Mouse (Mus musculus): ENCODE data around the gene D16Ertd472e.
"Not testable (repeated sequence)": the region's sequence is repeated elsewhere in the genome, so short reads cannot be mapped to it uniquely, and the experiment has no call there.

The D16Ertd472e gene

DNA sequence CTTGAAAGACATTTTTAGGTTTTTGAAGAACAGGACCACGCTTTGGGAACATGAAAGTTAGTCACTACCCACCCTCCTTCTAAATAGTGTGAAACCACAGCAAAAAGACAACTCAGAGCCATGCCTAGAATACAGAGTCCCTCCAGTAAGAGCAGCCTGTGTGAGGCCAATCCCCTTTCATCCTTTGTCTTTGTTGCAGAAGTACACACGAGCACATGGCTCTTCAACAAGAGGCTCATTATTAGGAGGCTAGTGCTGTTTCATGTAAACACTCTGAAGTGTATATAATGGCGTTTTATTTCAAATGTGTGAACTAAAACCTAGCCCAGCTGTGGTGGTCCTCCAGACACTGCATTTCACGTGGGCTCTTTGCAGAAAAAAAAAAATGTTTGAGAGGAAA is 3.5 kb downstream of the D16Ertd472e start:
- no peak for DNase-seq (ENCODE audit: low spot score)

DNA sequence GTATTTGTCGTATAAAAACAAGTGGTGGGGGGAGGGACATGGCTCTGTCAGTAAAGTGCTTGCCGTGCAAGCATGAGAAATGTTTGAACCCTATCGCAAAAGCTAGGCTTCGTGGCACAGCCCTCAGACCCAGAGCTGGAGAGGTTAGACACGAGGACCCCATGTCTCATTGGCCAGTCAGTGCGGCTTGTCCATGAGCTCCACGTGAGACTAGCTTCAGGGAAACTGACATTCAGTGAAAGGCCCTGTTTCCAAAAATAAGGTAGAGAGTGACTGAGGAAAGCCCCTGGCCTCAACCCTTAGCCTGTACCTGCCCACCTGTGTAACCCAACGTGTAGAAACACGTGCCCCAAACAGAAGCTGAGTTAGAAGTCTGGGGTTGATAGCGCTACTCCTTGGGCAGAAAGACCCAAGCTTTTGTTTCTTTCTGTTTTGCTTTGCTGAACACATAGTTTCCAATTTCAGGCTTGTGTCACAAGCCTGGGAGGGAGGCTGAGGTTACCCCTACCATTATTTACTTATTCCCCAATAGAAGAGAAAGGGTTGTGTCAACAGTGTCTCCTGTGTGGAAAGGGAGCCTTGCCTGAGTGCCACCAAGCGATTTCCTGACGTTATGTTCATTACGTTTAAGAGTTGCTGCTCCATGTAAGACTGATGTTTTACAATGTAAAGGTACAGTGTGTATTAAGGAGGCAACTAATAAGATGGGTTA is 12.2 kb downstream of the D16Ertd472e start:
- no peak for DNase-seq (ENCODE audit: low spot score)

DNA sequence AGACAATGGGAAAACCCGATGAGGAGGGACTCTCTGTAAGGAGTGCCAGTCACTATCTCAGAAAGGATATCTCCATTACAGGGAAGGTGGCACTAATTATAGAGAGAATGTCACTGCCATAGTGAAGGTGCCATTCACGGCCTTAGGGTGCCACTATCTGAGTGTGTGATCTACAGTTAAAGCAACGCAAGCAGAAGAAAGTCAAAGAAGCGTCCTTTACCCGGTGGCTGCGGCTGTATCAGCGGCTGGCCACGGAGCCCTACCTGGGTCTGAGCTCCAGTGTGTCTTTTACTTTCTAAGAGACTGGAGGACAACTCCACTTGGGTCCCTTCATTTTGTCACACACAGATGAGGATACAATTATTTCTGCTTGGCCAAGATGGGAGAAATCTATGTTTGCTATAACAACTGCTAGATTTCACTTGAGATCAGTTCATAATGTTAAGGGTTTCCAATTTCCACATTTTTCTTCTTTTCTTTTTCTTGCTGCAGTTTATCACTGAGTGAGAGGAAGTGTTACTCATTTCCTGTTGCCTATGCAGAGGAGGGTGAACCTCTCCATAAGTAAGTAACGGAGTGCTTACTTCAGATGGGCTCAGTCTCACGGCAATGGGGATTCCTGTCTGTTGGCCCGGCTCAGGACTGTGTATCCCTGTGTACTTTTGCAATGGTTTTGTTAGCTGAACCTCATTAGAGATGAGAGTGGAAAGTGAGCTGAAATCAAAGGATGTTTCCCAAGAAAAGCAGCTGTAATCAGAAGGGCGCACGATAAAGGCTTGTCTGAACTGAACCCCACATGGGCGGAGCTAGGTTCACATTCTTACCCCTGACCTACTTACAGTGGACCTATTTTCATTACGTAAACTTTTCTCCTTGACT is 13.2 kb downstream of the D16Ertd472e start:
- DNase-seq (ENCODE audit: low spot score): peak; percentile 23

DNA sequence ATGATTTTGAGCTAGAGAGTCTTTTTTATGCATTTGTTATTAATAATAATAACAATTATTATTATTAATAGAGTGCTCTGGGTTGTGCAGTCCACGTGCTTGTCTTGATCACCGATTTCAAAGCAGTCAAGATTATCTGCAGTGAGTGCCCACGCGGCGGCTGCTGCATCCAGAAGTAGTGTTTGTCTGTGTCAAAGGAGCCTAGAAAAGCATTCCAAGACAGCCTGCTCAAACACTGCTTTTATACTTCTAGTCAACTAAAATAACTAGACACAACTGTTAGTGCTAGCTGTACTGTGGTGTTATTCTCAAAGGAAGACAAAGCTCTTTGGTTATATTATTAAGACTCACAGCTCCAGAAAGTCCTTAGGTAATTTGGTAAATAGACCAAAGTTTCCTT is 15.9 kb downstream of the D16Ertd472e start:
- DNase-seq (ENCODE audit: low spot score): no peak

DNA sequence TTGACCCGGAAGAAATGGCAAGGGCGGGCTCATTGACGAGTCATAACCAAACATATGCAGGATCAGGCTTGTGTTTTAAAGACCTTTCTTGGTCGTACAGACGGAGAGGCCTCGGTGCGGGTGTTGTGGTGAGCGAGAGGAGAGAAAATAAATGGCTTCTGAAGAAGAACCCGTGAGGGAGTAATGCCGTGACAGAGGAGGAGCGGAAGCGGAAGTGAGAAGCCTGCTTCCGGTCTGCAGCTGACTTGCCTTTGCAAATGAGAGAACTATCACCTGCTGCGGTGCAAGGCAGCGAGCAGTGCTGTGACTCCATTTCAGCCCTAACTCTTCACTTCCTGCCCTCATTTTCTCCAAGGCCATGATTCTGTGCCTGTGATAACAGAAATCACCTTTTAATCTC is 16.4 kb downstream of the D16Ertd472e start:
- no peak for DNase-seq (ENCODE audit: low spot score)

DNA sequence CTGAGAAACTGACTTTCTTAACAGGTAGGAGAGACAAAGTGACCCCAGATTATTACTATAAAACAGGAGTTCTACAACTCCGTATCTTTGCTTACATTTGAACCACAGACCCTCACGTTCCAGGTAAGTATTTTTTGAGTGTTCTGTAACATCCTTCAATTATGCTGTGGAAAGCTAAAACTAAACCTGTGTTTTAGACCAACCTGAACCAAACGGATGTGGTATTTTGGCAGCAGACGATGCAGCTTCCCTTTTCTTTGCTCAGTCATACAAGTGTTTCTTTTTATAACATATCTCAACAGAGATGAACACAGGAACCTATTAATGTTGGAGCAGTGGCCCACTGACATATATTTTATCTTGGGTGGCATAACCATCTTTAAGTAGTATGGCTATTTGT is 18.9 kb downstream of the D16Ertd472e start:
- no peak for DNase-seq (ENCODE audit: low spot score)

DNA sequence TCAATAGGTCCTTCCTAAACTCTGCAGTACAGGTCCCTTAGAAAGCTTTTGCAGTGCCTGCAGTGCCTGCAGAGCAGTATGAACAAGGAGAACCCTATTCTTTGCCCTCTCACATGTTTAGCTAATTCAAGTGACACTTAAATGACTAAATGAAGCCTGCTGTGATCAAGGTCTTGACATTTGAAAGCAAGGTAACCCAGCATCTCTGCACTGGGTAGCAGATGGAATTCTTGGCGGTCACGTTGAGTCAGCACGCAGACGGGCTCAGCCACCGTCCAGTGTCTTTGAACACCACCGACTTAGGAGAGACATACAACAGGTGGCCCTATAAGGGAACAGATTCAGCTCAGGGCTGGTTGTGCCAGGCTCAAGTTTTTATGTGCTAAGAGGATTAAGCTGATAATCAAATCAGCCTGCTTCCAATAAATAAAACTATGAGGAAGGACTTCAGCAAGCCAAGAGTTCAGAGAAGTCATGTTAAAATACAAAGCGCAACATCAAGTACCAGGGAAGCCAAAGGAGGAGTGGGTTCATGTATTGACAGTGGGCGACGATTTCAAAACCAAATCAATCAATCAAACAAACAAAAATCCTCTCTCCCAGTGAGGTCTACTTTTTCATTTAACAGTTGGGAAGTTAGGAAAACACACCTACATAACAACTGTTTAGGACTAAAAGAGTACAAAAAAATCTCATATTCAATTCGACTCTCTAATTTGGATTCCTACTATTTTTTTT is 21.4 kb downstream of the D16Ertd472e start:
- DNase-seq (ENCODE audit: low spot score): no peak

DNA sequence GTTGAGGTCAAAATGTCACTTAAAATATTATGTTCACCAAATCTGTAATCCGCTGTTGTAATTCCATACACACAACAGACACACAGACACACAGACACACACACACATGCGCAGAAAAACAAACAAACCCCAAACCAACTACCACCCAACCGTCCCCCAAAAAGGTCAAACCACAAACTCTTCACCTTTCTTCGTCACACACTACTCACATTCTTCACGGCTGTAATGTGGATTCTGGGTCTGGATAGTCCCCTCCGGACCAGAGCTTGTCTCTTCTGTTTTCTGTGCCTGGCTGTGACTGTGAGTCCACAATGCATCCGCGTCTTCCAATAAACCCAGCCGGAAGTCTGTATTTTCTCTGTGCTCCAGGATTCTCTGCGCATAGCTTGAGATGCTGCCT is 29.1 kb downstream of the D16Ertd472e start:
- no peak for DNase-seq (ENCODE audit: low spot score)

DNA sequence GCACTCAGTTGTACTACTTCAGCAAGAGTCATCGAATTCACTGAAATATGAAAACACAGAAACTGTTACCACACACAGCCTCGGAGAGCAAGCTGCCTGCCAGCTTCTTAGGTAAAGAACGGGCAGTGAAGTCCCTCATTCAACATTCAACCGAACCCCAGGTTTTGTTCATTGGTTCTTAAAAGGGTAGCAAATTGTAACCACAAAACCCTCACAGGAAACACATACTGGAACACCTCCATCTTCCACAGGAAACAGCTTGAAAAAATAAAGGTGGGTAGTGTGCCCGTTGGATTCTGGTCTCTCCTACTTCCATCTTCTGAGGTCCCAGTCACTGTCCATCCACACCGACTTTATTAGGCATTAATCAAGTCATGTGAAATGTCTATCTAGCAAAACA is 30.0 kb downstream of the D16Ertd472e start:
- DNase-seq (ENCODE audit: low spot score): no peak

DNA sequence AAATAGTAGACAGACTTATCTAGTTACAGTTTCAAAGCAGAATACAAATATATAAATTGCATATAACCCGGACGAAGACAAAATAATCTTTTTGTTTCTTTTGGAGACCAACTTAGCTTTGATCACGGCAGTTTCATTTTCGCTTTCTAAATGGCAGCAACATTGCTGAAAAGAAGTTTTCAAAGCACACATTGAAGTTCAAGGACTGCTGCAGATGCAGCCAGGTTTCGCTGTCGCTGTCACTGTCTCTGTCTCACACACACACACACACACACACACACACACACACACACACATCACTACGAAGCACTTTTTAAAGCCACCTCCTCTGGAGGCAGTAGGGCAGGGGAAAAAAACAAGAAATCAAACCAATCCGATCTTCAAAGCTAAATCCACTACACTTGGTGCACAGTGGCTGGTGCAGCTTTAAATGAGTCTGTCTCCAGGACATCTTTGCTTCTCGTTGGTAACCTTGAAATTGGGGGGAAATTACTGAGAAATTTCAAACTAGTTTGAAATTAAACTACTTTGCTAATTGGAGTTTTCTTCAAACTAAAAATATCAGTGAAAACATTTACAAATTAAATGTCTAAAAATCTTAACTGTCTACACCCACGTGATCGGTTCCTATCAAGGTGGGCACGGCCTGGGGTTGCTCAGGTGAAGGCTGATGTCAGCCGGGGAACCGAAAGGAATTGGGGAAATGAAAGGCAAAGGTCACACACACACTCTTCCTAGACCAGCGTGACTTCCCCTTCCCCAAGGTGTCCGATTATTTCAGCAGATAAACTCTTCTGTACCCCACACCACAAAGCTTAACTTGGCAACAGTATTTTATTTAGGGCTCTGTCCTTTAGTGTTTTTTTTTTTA is 35.9 kb downstream of the D16Ertd472e start:
- no peak for DNase-seq (ENCODE audit: low spot score)

DNA sequence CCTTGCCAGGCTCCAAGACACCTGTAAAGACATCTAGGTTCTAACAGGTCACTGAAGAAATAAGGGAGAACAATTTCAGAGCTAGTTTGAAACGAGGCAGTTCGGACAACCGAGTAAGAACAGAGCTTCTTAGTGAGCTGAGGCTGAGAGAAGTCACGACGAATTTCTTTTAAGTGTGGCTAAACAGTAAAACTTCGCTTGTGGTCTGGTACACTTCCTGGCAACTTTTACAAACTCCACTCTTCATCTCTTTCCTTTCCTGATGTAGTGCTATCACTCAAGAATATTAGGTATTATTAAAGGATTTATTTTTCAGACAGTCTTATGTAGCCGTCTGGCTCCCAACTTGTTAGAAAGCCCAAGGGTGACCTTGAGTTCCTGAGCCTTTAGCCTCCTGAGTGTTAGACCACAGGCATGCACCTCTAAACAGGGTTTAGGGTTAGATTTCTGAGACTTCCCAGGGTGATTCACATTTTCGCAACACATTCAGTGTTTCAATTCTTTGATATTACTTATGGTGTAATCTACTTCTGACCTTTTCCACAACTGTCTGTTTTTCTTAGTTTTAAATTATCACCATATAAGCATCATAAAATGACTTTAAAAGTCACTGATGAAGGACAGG is 38.6 kb downstream of the D16Ertd472e start:
- no peak for DNase-seq (ENCODE audit: low spot score)

DNA sequence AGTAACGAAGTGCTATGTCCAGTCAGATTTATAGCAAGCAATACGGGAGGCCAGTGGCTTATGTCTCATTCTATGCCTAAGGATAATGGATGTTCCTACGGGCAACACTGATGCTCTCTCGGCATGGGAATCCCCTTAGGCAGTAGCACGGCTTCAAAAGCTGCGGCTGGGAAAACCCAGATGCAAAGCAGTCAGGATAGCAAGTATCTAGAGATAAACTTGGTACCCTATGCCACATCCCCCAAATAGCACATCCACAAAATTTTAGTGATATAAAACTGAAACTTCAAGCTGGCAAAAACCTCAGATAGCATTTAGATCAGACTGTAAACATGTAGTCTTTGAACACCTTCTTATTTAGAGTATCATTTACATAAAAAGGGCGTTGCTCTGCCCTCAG is 39.2 kb downstream of the D16Ertd472e start:
- no peak for DNase-seq (ENCODE audit: low spot score)

DNA sequence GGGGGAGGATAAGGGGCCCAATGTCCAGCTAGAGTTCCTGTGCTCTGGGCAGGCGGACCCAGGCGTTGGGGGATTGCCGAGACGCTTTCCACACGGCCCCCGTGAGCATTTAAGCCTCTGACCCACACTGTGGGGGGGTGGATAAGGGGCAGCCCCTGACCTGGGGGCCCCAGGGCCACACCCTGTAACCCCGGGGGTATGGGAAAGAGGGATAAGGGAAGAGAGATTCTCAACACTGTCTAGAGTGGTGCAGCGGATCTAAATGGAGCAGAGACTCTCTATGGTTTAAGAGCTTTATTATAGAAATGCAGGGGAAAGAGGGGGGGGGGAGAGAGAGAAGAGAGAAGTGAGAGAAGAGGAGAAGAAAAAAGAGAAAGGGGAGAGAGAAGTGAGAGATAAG is 42.0 kb downstream of the D16Ertd472e start:
- DNase-seq (ENCODE audit: low spot score): no peak

DNA sequence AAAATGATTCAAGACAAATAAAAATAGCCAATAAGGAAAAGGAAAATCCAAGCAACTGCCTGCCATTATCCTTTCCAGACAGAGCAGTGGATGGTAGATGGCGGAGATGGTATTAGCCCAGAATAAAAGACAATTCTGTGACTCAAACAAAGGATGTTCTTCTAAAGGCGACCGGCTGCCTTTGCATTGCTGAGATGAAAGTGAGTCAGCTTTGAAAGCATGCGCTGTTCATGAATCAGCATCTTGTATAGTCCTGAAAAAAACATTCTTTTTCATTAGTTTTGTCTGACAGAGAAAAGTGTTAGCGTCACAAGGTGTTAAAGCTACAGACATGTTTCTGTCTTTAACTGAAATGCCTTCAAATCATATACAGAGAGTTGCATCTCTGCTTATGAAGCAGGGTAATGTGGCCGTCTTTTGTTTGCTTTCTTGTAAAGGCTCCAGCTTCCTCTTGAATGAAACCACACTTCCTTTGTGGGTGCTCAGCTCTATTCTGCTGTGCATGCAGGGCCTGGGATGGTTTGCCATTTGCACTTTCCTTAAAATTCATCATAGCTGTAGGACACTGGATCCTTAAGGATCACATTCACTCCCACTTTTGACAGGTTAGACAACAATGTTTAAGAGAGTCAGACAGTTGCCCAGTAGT is 44.4 kb downstream of the D16Ertd472e start:
- no peak for DNase-seq (ENCODE audit: low spot score)

DNA sequence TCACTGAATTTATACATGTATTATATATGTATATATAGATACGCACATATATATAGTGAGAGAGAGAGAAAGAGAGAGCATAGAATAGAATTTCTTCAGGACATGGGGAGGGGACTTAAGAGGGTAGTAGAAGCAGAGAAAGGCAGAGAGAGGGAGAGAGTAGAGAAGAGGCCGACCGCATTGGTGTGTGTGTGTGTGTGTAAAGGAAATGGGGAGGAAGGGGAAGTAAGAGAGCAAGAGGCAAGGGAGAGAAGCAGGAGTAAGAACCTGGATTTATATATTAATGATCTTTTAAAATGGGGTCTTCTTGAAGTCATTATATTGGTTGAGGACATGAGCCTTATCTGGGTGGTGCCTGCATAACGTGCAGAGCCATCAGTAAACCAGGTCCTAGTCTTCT is 53.5 kb downstream of the D16Ertd472e start:
- no peak for DNase-seq (ENCODE audit: low spot score)

DNA sequence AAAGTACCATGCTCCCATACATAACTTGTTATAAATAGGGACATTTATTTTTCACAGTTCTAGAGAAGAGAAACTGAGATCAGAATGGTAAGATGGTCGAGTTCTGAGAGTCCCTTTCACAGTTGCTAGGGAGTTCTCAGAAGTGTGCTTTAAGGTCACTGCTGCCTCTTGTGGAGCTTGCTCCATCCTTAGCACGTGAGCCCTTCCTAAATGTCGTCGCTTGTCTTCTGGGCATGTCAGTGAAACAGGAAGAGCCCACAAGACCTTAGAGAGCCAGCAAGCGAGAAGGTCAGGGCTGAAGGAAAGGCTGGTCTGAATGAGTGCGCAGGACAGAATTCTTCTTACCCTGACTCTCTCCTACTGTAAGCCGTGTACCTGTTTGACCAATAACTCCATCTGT is 57.8 kb downstream of the D16Ertd472e start:
- no peak for DNase-seq (ENCODE audit: low spot score)

DNA sequence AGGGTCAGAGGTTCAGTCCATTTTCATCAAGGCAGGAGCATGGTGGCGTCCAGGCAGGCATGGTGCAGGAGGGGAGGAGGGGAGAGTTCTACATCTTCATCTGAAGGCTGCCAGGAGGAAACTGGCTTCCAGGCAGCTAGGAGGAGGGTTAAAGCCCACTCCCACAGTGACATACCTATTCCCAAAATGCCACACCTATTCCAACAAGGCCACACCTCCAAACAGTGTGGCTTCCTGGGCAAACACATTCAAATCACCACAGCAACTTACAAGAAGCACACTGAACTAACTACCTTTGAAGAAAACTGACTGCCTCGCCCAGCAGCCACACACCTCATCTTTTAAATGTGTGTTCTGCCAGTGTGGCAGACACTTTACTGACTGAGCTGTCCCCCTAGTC is 59.3 kb downstream of the D16Ertd472e start:
- no peak for DNase-seq (ENCODE audit: low spot score)

DNA sequence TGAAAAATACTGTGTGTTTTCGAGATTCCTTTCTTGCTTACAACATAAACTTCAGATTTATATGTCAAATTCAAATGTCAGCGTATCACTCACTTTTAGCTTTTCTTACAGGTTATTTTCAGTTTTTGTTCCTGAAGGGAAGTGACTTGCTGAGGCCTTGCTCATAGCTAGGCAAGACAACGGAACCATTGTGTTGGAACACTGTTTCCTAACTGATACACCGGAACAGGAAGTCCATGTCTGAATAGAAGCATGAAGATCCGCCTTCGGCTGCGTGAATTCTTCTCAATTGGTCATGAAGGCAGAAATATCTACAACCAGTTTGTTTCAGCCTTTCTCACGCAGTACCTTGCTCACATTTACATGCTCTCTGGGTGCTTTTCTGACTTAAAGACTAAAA is 65.0 kb downstream of the D16Ertd472e start:
- no peak for DNase-seq (ENCODE audit: low spot score)

DNA sequence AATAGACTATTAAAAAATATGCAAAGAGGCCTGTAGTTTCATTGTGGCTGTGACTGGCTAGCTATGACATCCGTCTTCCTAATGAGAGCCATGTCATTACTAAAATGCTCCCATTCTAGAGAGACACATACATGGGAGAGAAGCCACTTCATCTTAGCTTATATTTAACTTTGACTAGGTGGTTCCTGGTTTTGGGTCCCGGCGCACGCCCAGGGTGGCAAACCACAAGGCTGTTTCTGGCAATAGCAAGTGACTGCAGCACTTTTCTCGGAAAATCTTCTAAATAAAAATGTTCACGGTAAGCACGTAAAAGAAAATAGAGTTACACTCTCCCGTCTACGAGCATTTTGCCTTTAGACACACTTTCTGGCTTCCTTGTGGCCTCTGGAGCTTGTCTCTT is 74.0 kb downstream of the D16Ertd472e start:
- no peak for DNase-seq (ENCODE audit: low spot score)

DNA sequence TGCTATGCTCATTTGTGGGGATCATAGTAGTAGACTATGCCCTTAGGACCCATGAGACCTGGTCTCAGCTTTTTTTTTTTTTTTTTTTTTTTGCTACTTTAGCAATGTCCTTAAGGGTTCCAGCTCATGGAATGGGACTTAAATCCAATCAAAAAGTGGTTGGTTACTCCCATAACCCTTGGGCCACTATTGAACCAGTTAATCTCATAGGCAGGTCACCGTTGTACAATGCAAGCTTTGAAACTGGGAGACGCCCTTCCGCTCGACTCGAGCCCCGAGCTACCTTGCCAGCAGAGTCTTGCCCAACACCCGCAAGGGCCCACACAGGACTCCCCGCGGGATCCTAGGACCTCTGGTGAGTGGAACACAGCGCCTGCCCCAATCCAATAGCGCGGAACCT is 83.8 kb downstream of the D16Ertd472e start:
- not testable (repeated sequence) for DNase-seq (ENCODE audit: low spot score)

DNA sequence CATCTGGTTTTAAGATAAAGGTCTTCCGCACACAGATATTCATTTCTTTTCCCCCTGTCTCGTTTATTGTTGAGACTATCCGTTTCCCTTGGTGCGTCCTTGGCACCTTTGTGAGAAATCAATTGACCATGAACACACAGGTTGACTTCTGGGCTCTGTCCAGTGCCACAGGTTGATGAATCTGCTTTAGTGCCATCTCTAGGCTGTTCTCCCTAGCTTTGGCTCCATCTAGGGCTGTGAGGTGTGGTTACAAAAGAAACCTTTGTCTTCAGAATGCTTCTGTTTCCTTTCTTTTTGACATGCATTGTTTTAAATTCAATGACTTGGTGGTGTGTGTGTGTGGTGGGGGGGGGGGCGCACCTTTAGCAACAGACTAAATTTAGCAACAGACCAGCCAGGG is 85.7 kb downstream of the D16Ertd472e start:
- DNase-seq (ENCODE audit: low spot score): no peak
